Mouse (Mus musculus) urinary bladder, adult 2 months (tissue): ENCODE data around the gene Chd9. TPM values are rescaled to one million over a fixed set of nuclear protein-coding genes. Genes with fewer than 3 reads are reported as not detected.
A peak's percentile ranks its signal among the peaks of the same experiment; 100 is the strongest.
"Not testable (repeated sequence)": the region's sequence is repeated elsewhere in the genome, so short reads cannot be mapped to it uniquely, and the experiment has no call there.

Source experiments
- DNase-seq: peaks from one replicate; pipeline ENCODE4 v3.0.0; 2022; ENCODE audit warnings: low spot score
- polyA plus RNA-seq: library from polyadenylated mRNA; depleted of rRNA; stranded (reverse); fragments of >200 nt; gene quantifications from 2 replicates; pipeline ENCODE4 v1.2.3, GENCODE M21; 2012

Gene Chd9
- polyA plus RNA-seq, 1 experiment: 125 TPM

GRCm38 (mm10) chr8:90871375-90872080 lies 43.4 kb downstream of the Chd9 start:
- DNase-seq: no peak

DNA sequence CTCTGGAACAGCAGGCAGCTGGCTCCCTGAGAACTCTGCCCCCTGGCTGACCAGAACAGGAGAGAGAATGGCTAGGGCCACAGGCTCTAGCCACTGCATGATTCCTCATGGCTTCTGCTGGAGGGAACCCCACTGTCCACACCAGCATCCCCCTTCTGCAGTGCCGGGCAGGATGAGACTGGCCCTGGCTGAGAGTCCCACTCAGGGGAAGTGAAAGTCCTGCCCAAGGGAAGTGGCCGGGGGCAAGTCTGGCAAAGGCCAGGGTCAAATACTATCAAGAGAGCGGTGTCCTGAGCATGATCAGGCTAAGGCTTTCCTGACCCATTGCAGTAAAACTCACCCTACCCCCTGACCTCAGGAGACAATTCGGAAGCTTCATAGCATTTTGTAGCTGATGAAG lies 44.9 kb downstream of the Chd9 start:
- no peak for DNase-seq

DNA sequence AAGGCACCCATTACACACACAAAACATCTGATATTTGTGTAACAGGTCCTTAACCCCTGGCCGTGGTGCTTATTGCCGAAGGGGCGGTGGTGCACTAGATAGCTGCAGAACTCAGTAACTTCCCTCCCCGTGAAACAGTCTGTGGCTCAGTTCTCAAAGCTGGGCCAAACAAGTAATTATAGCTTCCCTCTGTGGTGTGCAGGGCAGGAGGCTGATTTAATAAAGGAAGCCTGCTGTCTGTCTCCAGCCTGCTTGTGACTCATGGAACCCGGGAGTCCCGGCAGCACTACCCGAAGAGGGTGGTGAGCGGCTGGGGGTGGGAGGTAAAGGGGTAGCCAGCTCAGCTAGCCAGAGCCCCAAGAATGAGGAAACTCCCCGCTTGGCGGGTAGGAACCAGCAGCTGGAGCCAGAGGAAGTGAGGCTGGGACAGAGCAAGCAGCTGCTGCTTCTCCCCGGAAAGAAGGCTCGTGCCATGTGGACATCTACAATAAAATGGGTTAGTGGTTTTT lies 48.1 kb downstream of the Chd9 start:
- peak; percentile 58 for DNase-seq

- DNase-seq: peak; percentile 83
Measured at GRCm38 (mm10) chr8:90876722-90877429, 48.7 kb downstream of the Chd9 start.

DNA sequence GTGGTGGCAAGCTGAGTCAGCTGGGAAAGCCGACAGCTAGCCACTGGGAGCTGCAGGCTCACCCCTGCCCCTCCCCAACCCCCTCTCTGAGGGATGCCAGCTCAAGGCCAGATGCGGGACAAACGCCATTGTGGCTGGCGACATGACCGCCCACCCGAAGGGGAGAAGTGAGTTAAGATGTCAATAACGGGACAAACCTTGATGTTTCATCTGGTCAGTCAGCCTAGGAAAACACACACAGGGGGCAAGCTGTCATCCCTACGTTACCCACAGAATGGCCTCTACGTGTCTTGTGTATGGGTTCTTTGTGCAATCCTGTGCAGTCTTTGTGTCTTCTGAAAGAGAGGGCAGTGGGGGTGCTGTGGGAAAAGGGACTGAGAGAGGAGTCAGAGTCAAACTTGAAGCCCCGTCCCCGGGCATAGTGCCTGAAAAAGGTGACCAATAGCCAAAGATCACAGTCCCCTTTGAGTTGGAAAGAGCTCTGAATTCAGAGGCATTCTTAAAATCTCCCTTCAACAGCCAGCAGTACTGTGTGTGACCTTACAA lies 49.4 kb downstream of the Chd9 start:
- no peak for DNase-seq

GRCm38 (mm10) chr8:90878551-90878950 lies 50.4 kb downstream of the Chd9 start:
- DNase-seq: no peak

DNA sequence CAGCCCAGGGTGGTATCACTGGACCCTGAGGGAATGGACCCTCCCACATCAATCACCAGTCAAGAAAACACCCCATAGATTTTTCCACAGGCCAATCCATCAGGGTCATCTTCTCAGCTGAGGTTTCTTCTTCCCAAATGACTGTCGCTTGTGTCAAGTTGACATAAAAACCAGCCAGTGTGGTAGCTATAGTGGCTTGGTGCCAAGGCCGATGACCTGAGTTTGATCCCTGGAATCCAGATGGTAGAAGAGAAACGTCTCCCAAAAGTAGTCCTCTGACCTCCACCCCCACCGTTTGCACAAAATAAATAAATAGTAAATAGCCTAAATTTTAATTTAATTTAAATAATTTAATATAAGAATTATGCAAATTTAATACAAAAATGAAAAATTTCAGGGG lies 51.9 kb downstream of the Chd9 start:
- DNase-seq: no peak

DNA sequence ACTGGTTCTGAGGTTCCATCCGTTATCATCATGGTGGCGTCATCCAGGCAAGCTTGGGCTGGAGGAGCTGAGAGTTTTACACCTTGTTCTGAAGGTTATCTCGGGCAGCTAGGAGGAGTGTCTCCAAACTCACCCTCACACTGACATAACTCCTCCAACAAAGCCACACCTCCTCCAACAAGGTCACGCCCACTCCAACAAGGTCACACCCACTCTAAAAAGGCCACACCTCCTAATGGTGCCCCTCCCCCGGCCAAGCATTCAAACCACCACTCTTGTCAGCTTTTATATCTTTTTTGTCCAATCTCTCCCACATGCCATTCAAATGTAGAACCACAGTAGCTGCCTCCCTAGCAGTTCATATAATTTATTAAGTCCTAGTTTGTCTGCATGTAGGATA lies 53.0 kb downstream of the Chd9 start:
- no peak for DNase-seq

DNA sequence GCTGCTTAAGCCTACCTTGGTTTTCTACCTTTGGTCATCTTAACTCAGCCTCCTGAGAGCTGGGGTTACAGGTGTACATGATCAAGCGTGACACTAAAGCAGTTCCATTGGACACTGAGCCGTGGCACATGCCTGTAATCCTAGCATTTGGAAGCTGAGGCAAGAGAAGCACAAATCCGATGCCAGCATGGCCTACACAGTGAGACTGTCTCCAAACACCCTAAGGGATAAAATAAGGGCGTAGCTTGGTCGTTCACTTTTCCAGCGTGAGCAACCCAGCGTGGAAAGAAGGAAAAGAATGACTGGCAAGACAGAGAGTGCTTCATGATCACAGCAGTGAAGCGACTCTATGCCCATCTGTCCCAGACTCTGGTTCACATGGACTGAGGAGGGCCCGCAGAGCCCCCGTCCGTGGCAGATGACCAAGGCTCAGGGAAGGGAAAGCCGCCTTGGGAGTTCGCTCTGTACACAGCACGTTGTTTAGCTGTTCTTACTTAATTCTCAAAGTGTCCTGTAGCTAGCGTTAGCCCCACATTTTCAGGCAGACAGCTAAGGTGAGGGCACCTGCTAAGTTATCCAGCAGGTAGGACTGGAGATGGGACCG lies 54.0 kb downstream of the Chd9 start:
- no peak for DNase-seq

GRCm38 (mm10) chr8:90885671-90886368 lies 57.7 kb downstream of the Chd9 start:
- DNase-seq: no peak

DNA sequence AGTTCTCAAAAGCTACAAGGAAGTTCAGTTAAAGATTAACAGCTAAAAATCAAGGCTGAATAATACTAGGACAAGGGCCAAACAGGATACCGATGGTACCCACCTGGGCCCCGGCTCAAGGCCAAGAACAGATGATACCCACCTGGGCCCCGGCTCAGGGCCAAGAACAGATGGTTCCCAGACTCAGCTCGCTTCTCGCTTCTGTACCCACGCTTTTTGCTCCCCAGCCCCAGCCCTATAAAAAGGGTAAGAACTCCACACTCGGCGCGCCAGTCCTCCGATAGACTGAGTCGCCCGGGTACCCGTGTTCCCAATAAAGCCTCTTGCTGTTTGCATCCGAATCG lies 58.2 kb downstream of the Chd9 start:
- DNase-seq: not testable (repeated sequence)

DNA sequence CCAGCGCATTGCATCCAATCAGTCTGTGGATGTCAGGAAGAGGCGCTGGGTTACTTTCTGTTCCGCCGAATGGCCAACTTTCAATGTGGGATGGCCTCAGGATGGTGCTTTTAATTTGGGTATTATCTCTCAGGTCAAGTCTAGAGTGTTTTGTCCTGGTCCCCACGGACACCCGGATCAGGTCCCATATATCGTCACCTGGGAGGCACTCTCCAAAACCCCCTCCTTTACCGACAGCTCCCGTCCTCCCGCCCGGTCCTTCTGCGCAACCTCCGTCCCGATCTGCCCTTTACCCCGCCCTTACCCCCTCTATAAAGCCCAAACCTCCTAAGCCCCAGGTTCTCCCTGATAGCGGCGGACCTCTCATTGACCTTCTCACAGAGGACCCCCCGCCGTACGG lies 59.2 kb downstream of the Chd9 start:
- not testable (repeated sequence) for DNase-seq

- DNase-seq: no peak
Measured at GRCm38 (mm10) chr8:90891872-90892578, 63.9 kb downstream of the Chd9 start.

GRCm38 (mm10) chr8:90892579-90892919 lies 64.4 kb downstream of the Chd9 start:
- no peak for DNase-seq

DNA sequence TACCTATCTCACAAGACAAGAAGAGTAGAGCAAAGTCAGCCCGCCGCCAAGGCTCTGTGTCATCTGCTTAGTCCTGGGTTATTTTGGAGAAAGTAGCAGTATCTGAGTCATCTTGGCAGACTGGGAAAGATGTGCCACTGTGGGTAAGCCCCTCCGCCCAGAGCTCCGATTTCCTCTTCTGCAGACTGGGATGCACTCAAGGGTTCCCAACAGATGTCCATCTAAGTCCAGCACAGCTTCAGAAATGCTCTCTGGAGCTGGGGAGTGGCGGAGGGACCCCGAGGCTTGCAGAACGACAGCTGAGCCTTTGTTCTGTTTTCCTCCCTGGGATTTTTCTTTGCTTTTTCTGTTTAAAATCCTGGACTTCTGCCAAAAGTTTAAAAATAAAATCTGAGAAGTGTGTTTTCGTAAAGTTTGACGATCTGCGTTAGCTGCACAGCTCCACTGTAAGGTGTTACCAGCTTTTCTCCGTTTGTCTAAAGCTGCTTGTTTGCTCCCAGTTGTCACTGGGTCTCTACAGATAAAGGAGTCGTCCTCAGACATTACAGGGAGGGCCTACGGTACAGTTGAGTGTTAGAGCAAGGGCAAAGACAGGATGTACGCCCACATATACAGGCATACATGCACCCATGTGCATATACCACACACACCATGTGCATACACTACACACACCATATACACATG lies 66.2 kb downstream of the Chd9 start:
- no peak for DNase-seq

- no peak for DNase-seq
Measured at GRCm38 (mm10) chr8:90897343-90897742, 69.2 kb downstream of the Chd9 start.

GRCm38 (mm10) chr8:90898578-90898977 lies 70.4 kb downstream of the Chd9 start:
- DNase-seq: no peak

DNA sequence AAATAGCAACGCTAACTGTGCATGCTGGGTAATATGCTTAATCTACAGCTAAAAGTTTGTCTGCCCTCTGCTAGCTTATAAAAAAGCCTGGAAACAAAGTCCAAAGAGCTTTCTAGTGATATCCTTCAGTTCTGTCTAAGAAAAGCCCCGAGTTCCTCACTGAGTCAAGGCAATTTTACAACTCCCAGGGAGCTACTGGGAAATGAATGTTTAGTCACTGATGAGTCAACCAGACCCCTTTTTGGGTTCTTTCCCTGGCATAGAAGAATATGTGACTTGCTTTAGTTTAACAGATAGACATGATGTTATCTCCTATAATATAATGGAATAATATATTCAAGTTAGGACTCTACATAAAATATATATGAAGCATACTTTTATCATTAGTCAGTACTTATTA lies 73.8 kb downstream of the Chd9 start:
- no peak for DNase-seq

- DNase-seq: no peak
Measured at GRCm38 (mm10) chr8:90904171-90904706, 76.1 kb downstream of the Chd9 start.

DNA sequence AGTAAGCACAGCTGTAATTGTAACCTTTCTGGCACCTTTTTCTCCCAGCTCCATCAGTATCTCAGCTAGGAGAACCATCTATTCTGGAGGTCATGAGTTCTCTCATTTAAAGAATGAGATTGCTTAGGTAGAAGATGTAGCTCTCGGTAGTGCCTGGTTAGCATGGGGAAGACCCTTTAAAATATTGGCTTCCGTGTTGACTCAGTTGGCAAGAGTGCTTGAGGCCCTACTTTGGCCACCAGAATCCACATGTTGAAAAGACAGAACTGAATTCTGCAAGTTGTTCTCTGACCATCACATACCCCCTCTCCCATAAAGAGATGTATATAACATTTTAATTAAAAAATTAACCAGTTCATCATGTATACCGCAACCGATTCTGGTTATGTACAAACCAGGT lies 78.8 kb downstream of the Chd9 start:
- DNase-seq: no peak

DNA sequence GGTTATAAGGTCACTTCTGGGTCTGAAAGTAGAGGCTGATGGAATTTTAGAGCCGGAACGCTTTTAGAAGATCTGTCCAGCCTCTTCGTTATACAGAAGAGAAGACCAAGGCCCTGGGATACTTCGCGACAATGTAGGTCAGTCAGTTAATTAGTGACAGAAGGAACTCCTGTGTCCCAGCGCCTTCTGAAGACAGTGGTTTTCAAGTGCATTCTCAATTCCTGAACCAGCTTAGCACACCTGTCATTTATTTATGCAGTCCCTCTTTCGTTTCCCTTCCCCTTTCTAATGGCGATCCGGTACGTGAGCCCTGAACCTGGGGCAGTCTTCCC lies 79.3 kb downstream of the Chd9 start:
- DNase-seq: no peak
